Mouse (Mus musculus): ENCODE measurements around the gene Lrig3. TPM values are rescaled to one million over a fixed set of nuclear protein-coding genes. Genes with fewer than 3 reads are reported as not detected.

Gene Lrig3
- total RNA-seq, 2 experiments from 2014 or later: 3.3 to 3.4 TPM

DNA sequence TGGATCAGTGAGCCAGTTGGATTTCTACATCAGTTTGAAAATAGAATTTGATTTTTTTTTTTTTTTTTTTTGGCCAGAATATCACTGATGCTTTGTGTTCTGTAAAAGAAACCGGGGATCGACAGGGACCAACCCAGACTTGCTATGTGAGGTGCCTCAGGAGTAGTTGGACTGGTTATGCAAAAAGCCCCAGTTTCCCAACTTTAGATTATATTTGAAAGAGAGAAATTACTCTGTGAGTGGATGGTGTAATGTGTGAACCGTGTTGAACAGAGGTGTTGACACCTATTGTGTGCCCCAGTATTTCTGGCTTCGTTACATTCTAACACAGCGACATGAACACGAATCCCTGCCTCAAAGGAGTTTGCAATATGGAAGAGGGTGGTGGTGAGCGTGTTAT lies 25.9 kb downstream of the Lrig3 start:
- DNase-seq (ENCODE audit: extremely low spot score in 1 of 2, low spot score in 2 of 2): no peak
- intact Hi-C loops (cut with DNase I): no loop called here

DNA sequence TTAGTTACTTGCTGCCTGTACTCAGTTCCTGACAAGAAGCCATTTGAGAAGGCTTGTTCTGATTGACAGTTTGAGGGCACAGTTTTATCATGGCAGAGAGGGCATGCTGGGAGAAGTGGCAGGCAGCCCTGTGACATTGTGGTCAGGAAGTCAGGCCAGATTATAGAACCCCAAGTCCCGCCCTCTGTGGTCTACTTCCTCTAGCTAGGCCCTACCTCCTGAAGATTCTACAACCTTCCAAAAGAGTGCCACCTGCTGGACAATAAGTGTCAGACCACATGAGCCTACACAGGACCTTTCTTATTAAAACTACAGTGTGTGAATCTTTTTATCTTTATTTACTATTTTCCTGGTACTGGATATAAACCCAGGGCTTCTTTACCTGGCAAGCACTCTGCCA lies 28.9 kb downstream of the Lrig3 start:
- DNase-seq (ENCODE audit: extremely low spot score in 1 of 2, low spot score in 2 of 2): peak in 1 of 2 experiments; percentile 46
- intact Hi-C loops (cut with DNase I): no loop called here

DNA sequence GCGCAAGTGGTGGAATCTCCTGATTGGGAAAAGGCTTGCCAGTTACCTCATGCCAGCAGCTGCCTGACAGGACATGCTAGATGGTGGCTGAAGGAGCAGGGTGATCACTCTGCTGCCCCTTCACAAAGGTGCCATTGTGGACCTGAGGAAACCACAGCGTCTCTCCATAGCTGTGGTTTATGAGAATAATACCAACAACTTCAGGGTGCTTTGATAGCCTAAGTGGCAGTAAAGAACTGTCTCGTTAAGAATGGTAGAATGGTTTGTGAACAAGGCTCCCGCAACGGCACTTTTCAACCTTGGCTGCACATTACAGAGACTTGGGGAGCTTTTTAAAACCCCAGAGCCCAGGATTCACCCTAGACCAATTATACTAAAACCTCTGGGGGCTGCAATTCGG lies 29.7 kb downstream of the Lrig3 start:
- DNase-seq (ENCODE audit: extremely low spot score in 1 of 2, low spot score in 2 of 2): no peak
- intact Hi-C loops (cut with DNase I): no loop called here

DNA sequence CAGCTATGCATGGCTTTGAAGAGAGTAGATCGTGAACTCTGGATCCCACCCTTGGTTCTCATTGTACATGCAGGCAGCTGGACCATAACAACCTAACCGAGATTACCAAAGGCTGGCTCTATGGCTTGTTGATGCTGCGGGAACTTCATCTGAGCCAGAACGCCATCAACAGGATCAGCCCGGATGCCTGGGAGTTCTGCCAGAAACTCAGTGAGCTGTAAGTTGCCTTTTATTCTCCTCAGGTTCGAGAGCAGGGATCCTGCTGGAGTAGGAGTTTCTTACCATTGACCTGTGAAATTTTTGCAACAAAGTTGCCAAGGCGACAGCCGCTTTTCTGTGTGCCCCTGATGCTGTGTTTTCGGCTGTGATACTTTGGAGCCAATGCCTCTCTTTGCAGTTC lies 31.0 kb downstream of the Lrig3 start:
- intact Hi-C loops (cut with DNase I): no loop called here
- peak in 1 of 2 experiments; percentile 53 for DNase-seq (ENCODE audit: extremely low spot score in 1 of 2, low spot score in 2 of 2)

DNA sequence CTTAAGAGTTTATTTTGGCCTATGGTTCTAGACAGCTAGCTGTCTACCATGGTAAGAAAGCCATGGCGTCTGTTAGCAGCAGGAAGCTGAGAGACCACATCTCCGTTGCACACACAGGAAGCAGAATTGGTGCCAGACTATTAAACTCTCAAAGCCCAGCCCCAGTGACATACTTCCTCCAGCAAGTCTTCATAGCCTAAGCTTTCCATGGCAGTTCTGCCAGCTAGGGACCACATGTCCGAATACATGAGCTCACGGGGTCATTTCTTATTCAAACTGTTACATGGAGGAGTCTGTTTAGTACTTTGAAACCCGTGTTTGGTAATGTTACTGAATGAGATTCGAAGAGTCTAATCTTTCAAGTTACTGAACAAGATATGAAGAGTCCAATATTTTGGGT lies 33.6 kb downstream of the Lrig3 start:
- intact Hi-C loops (cut with DNase I): no loop called here
- no peak for DNase-seq (ENCODE audit: extremely low spot score in 1 of 2, low spot score in 2 of 2)

DNA sequence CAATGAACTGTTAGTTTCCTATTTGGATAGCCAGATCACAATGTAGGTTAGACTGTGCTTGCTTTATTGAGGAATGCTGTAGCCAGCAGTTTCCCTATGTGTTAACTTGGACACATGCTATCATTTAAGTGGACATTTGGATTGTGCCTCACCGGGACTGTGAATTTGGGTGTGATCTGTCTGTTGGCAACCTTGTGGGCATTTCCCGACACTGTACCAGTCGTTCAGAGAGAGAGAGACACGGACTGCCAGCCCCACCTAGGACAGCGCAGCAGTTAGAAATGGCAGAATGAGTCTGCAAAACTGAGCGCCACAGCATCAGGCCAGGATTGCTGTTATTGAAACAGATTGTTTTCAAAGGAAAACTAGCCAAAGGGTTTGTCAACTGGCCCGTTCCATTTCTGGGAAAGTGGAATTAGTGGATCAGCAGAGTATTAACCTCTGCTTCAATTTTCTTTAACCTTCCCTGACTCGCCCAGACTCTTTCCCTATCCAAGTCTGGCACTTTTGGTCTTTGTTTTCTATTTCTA lies 35.0 kb downstream of the Lrig3 start:
- intact Hi-C loops (cut with DNase I): no loop called here
- DNase-seq (ENCODE audit: extremely low spot score in 1 of 2, low spot score in 2 of 2): no peak

DNA sequence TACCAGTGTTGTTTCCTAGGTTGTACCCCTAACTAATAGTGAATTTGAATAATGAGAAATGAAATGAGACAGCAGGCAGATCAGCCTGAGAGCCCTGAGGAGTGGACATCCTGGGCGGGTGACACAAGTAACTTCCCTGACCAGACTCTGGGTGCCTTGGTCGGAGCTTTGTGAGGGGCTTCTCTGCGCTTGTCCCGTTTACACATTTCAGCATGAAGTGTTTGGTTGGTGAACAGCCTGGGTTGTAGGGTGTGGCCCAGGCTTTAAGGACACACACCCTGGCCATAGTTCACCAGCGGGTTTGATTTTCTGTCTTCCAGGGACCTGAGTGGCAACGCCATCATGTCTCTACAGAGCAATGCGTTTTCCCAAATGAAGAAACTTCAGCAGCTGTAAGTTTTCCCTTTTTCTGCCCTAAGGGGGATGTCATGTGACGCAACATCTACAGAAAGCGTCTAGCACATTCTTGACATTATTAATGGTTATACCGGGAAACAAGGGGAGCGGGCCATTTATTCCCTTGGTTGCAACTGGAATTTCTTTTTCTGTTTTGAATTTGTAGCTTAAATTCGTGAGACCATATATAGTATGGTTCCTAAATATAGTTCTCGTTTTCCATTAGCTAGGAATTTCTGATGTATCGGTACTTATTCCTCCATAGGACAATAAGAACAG lies 36.2 kb downstream of the Lrig3 start:
- intact Hi-C loops (cut with DNase I): no loop called here
- no peak for DNase-seq (ENCODE audit: extremely low spot score in 1 of 2, low spot score in 2 of 2)

DNA sequence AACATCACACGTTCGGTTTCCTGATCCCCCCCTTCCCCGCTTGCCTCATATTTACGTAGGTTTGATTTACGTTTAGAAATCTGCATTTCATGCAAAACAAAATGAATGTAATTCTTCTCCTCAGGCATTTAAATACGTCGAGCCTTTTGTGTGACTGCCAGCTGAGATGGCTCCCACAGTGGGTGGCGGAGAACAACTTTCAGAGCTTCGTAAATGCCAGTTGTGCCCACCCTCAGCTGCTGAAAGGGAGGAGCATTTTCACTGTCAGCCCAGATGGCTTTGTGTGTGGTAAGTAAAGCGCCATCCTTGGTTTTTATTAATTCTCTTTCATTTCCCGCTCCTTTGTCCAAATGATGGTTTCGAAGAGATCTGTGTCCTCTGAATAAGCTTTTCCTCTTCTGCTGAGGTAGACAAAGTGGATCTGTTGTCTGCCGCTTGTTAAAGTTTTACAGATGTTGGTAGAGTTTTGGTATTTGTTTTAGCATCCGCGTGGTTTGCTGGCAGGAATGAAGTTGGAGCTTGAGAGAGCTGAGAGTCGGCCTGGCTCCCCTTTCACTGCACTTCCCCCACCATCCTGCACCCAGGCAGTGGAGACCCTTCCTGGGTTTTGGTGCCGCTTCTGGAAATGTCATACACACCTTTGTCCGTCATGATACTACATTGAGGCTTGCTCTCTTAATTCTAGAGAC lies 37.0 kb downstream of the Lrig3 start:
- intact Hi-C loops (cut with DNase I): no loop called here
- DNase-seq (ENCODE audit: extremely low spot score in 1 of 2, low spot score in 2 of 2): peak in 1 of 2 experiments; percentile 31

DNA sequence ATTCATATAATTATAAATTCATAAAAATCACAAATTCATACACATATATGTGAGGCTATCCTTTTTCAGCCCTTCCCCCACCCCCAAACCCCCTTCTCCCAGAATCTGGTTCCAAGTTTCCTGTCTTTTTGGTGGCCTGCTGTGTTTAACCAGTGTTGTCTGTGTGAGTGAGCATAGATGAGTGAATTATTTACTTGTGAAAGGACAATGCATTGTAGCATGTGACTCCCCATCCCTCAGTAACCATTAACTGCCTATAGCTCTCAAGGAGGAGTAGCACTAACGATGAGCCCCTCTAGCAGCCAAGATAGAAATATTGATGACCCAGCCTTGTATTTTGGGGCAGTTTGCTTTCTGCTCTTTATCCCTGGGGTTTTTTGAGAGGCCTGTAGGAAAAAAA lies 37.9 kb downstream of the Lrig3 start:
- DNase-seq (ENCODE audit: extremely low spot score in 1 of 2, low spot score in 2 of 2): no peak
- intact Hi-C loops (cut with DNase I): no loop called here

DNA sequence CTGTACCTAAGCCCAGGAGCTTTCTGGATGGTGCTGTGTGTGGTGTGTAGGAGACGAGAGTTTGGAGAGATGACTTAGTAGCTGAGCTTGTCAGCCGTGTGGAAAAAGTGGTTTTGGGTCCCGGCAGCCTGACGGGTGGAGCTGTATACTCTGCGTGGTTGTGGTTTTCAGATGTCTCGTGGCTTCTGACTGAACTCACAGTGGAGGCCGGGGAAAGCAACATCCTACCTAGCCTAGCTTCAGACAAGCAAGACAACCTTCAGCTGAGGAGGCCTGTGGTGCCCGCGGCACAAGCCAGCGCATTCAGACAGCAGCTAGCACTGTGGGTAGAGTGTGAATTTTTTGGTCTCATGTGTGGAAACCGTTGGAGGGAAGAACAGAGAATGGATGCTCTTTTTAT lies 47.7 kb downstream of the Lrig3 start:
- intact Hi-C loops (cut with DNase I): no loop called here
- DNase-seq (ENCODE audit: extremely low spot score in 1 of 2, low spot score in 2 of 2): no peak

DNA sequence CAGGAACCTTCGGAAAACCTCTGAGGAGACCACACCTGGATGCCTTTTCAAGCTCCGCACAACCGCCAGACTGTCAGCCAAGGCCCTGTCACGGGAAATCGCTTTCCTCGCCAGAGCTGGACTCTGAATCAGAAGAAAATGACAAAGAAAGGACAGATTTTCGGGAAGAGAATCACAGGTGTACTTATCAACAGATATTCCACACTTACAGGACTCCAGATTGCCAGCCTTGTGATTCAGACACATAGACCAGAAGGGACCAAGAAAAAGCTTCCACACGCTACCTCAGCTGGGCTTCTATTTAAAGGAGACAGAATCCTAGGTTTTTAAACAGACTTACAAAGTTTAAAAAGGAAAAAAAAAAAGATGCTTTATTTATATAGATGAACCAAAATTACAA lies 48.7 kb downstream of the Lrig3 start:
- intact Hi-C loops (cut with DNase I): no loop called here

DNA sequence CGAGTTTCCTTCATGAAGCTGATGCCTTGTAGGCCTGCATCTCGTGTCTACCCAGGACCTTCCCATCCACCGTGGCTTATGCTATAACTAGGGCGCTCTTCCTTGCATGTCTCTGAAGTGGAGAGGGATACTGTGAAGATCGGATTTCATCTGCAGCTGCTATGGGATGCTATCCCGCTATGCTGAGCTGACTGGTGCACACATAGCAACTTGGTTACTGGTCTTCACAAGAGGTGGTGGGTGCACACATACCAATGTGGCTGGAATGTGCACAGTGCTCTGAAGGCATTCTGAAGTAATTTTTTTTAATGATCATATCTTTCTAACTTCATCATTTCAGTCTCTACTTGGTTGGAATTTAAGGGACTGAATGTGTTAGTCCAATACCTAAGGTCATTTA lies 49.7 kb downstream of the Lrig3 start:
- intact Hi-C loops (cut with DNase I): no loop called here
- DNase-seq (ENCODE audit: extremely low spot score in 1 of 2, low spot score in 2 of 2): no peak

More for the DNA sequence above, 48.7 kb downstream of the Lrig3 start:
- DNase-seq (ENCODE audit: extremely low spot score in 1 of 2, low spot score in 2 of 2): no peak

DNA sequence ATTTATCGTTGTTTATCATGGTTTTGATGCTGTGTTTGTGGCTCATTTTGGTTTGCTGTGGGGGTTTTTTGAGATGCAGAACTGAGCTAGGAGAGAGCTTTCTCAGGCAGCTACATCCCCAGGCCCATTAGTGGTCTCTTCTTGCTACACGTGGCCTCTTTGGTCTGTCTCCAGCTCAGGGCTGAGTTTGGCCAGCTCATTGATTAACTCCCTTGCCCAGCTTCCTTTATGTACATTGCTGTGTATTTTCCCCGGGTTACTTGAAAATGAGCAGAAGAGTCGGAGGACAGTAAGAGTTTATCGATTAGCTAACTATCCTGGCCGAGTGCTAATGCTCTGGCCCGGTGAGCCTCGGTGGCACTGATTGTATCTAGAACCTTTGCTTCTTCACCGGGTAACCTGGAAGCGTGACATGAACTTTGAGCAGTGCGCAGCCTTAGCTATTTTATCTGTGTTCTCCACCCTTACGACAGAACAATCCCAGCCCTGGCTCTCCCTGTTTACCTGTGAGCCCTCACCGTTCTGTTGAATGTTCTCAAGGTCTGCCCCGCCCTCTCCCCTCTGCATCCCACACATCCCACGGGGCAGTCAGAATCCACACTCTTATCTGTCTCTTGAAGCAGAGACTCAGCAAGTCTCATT lies 53.5 kb downstream of the Lrig3 start:
- intact Hi-C loops (cut with DNase I): no loop called here
- DNase-seq (ENCODE audit: extremely low spot score in 1 of 2, low spot score in 2 of 2): no peak

DNA sequence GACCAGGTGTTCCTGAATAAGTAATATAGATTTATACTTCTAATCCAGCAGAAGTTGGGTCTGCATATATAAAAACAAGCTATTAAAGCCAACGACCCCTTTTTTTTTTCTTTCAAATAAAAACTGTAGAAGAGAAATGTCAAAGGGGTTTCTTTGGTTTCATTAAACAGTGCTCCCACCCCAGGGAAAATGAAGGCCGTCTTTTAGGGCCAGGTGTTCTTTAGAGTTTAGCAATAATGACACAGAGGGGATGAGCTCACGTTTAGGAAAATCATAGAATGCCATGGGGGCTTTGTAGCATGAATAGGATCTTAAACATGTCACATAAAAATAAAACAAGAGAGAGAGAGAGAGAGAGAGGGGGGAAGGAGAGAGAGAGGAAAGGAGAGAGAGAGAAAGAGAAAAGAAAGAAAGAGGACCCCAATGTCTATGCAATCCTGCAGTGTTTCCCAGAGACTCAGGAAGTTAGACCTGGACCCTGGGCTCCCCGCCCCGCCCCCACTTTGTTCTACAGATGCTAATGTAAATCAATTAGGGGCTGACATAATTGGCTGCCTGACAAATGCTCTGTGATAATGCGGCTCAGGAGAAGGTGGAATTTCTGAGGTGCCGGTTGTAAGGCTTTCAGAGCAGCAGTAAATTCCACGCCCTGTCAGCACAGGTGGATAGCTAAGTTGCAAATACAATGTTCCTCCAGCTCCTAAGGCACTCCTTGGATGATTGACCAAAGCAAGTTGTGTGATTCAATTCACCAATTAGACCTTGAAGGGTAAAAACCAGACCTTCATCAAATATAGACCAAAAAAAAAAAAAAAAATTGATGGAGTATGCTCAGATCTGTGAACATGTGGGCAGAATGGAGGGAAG lies 62.8 kb downstream of the Lrig3 start:
- no peak for DNase-seq (ENCODE audit: extremely low spot score in 1 of 2, low spot score in 2 of 2)
- intact Hi-C loops (cut with DNase I): no loop called here

DNA sequence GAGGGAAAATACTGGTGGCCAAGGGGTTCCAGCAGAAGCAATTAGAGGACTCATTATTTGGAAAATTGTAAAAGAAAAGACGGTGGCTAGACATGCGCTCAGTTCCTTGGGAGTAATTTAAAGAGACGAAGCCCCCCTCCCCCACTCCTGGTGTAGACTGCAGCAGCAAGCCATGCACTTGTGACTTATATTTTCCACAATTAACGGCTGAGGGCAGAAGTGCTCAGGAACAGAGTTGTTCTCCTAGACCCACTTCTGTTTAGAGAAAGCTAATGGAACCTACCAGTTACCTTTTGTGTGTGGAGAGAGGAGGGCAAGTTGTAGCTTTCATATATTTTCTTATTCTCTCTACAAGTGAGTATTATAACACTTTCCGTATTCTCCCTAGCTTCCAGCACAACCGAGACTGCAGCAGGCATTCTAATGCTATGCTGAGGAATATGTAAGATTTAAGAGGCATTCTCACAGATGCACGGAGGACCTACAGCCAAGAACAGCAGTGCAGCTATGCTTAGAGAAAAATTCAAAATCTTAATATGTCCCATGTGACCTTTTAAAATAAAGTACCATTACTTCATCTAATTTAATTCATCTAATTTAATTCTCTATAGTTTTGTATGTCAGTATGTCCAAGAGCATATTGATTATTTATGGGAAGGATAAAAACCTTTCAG lies 63.6 kb downstream of the Lrig3 start:
- DNase-seq (ENCODE audit: extremely low spot score in 1 of 2, low spot score in 2 of 2): no peak
- intact Hi-C loops (cut with DNase I): no loop called here

DNA sequence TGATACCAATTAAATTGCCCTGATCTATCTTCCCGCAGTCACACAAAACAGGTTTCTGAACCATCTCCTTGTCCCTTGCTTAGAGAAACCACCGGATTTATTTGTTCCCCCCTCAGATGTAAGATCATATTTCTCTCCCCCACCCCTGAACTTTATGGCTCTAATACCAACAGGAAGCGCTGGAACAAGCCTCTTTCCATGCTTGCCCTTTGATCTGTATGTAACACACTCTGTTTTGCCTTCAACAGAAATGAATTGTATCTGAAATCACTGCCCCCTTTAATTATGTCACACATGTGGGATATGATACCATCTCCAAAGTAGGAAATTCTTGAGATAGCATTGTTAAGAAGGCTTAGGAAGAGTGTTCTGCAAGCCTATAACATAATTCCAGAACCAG lies 90.9 kb downstream of the Lrig3 start:
- intact Hi-C loops (cut with DNase I): no loop called here
- DNase-seq (ENCODE audit: extremely low spot score in 1 of 2, low spot score in 2 of 2): no peak

DNA sequence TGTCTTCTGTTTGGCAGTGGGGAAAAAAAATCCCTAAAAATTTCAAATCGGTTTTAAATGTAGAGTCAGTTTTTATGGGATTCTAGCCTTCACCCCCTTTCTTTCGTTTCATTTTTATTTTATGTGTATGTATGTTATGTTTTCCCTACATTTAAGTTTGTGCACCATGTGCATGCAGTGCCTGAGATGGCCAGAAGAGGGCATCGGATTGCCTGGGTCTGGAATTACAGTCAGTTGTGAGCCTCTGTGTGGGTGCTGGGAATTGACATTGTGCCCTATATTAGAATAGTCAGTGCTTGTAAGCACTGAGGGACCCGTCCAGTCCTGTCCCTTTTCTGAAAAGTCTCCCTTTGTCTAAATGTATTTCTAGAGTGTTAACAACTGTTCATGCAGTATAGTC lies 96.8 kb downstream of the Lrig3 start:
- intact Hi-C loops (cut with DNase I): no loop called here
- DNase-seq (ENCODE audit: extremely low spot score in 1 of 2, low spot score in 2 of 2): no peak
